Mouse (Mus musculus) CD4-positive naive resting alpha-beta T cell, adult 57 days (primary cell): ENCODE results near the gene Slc17a9. TPM values are rescaled to one million over a fixed set of nuclear protein-coding genes. Genes with fewer than 3 reads are reported as not detected.

Source experiments
- total RNA-seq: library from RNA; stranded (reverse); gene quantifications from one replicate; pipeline ENCODE4 v1.2.4, GENCODE M21; 2023

Slc17a9 gene
- total RNA-seq = 86.5 TPM

DNA sequence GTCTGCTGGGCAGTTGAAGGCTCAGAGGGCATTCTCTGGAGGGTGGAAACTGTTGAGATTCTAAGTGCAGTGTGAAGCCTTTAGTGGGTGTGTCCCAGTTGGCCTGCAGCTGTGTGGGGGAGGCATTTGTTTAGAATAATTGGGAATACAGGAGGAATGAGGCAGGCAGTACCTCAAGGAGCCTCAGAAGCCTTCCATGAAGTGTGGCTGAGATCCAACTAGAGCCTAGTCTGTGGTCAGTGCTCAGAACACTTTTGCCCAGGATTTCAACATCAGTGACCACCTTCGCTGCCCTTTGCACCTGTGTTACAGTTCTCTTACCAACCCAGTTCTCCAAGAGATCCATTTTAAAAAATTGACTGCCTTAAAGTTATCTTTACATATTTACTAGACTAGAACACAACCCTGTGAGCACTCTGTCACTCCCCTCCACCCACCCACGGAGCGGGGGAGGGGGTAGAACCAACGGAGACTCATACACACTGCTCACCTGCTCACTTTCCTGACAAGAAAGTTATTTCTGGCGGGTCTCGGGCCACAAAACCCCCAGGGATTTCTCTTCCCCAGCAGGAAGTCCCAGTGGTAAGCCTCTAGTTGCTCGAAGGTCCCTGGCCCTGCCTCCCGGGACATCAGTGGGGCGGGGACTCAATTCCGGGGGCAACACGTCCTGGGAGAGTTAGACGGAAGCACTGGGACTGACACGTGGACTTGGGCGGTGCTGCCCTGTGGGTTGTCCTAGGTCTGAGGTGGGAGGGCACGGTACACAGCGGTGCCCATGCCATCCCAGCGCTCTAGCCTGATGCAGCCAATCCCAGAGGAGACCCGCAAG lies at the start of gene Slc17a9:
Slc17a9 (plus strand) TSS at position 679 of the 829 bp plus-strand sequence.

DNA sequence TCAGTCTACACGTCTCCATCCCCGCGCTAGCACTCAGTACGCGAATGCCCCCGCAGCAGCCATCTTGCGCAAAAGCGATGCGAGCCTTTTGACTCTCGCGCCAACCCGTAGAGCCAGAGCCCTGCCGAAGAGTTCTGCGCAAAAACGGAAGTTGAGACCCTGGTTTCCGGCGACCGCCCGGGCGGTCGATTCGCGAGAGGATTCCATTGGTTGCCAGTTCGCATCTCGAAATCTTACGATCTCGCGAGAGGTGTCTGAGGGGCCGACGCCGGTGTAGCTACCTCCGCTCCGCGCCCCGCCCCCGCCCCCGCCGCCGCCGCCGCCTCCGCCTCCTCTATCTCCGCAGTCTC lies 15.2 kb upstream of the Slc17a9 start, which contains the start of the genes Dido1 and Gid8:
Dido1 (minus strand) TSS at position 77 of the 350 bp plus-strand sequence.
Gid8 (plus strand) TSS at position 195 of the 350 bp plus-strand sequence.

GRCm38 (mm10) chr2:180776793-180777192 lies 51.7 kb downstream of the Slc17a9 start, which contains the start of gene Bhlhe23:
Bhlhe23 (minus strand) TSS chr2:180776900.

Other genes starting within 250 kb of the Slc17a9 start
- gene Ntsr1, start 225.3 kb upstream of the Slc17a9 start, total RNA-seq = not detected
- gene Mrgbp, start 144.0 kb upstream of the Slc17a9 start, total RNA-seq = 48.3 TPM
- gene Ogfr, start 136.0 kb upstream of the Slc17a9 start, total RNA-seq = 84.7 TPM
- 4.4 TPM for gene Col9a3, start 127.5 kb upstream of the Slc17a9 start, total RNA-seq
- gene Tcfl5, start 82.6 kb upstream of the Slc17a9 start, total RNA-seq = 0.30 TPM
- gene Dido1, start 15.3 kb upstream of the Slc17a9 start, total RNA-seq = 90.3 TPM
- 53.0 TPM for gene Gid8, start 15.1 kb upstream of the Slc17a9 start, total RNA-seq
- gene Bhlhe23, start 51.6 kb downstream of the Slc17a9 start, total RNA-seq = not detected
- 87.9 TPM for gene Ythdf1, start 195.7 kb downstream of the Slc17a9 start, total RNA-seq
- gene Birc7, start 203.8 kb downstream of the Slc17a9 start, total RNA-seq = not detected
- 2.7 TPM for gene Nkain4, start 229.4 kb downstream of the Slc17a9 start, total RNA-seq
- gene Arfgap1, start 242.0 kb downstream of the Slc17a9 start, total RNA-seq = 82.4 TPM